Mouse (Mus musculus) kidney, postnatal 0 days (tissue): ENCODE data around the gene Actr10. TPM values are rescaled to one million over a fixed set of nuclear protein-coding genes. Genes with fewer than 3 reads are reported as not detected.

Experiments used
- ATAC-seq: fragments of 200-750 bp; cut with Nextera tagmentation; replicated peaks from 2 replicates; pipeline ENCODE4 v1.8.0; 2017; ENCODE audit warnings: low read depth, moderate number of reproducible peaks, moderate TSS enrichment, moderate library complexity; ENCODE audit not compliant: low FRiP score
- DNase-seq: peaks from one replicate; pipeline ENCODE4 v3.0.0-alpha.2; 2016; ENCODE audit warnings: low spot score
- H3K27ac ChIP-seq: fragments of 300-500 bp; sonication (generic); 2 replicates; pipeline ENCODE4 v1.5.1; 2014; ENCODE audit warnings: mild to moderate bottlenecking
- H3K27me3 ChIP-seq: fragments of 300-500 bp; sonication (generic); 2 replicates; pipeline ENCODE4 v1.6.1; 2014; ENCODE audit warnings: low read length, mixed read lengths; ENCODE audit not compliant: insufficient read depth
- H3K36me3 ChIP-seq: fragments of 300-500 bp; sonication (generic); 2 replicates; pipeline ENCODE4 v1.6.1; 2014; ENCODE audit warnings: low read length, mixed read lengths; ENCODE audit not compliant: insufficient read depth
- H3K4me1 ChIP-seq: fragments of 300-500 bp; sonication (generic); replicated peaks from 2 replicates; pipeline ENCODE4 v1.6.1; 2014; ENCODE audit warnings: antibody characterized with exemption, low read length, mixed read lengths; ENCODE audit not compliant: insufficient read depth
- H3K4me2 ChIP-seq: fragments of 300-500 bp; sonication (generic); 2 replicates; pipeline ENCODE4 v1.6.1; 2014; ENCODE audit warnings: mild to moderate bottlenecking, low read length, moderate library complexity, mixed read lengths
- H3K4me3 ChIP-seq: fragments of 300-500 bp; sonication (generic); replicated peaks from 2 replicates; pipeline ENCODE4 v1.5.1; 2014; ENCODE audit warnings: low read depth, low read length
- H3K9ac ChIP-seq: fragments of 300-500 bp; sonication (generic); 2 replicates; pipeline ENCODE4 v1.6.1; 2014; ENCODE audit warnings: low read depth, low read length
- H3K9me3 ChIP-seq: fragments of 300-500 bp; sonication (generic); replicated peaks from 2 replicates; pipeline ENCODE4 v1.6.1; 2016; ENCODE audit warnings: low read length, inconsistent platforms, mixed read lengths
- CTCF ChIP-seq: IDR thresholded peaks from 2 replicates; pipeline ENCODE4 v1.5.1; 2016; ENCODE audit warnings: antibody characterized with exemption, low read depth, mild to moderate bottlenecking, moderate library complexity
- WGBS: fragments of 180-500 bp; shearing (Covaris S2); extraction: QIAGEN DNeasy Blood & Tissue Kit; methylation state at CpG from one replicate; pipeline ENCODE4 v1.1.7; 2014; 5-methylcytosine and 5-hydroxymethylcytosine counted together
- polyA plus RNA-seq: library from polyadenylated mRNA; unstranded; fragments of >200 nt; fragmentation: Nextera tagmentation; extraction: Ambion mirVana; gene quantifications from 2 replicates; pipeline ENCODE4 v1.2.1, GENCODE M21; 2015

Actr10 gene
- polyA plus RNA-seq, 1 experiment from 2014 or later, result 269 TPM

DNA sequence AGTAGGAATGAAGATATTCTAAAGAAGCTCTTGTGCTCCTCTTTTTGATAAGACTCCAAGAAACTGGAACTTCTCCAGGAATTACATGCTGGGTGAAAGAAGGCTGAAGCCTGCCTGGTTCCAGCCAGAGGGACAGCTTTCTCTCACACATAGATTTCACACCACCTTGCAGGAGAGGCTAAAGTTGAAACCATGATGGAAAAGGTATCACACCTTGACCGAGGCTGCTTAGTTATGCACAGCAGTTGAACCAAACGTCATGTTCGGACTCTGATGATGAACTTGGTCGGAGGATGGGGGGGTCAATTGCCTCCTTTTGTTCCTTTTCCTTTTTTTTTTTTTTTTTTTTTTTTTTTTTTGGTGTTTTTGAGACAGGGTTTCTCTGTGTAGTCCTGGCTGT lies 36.2 kb downstream of the Actr10 start:
- Histone ChIP-seq H3K4me3 (peak overlapping the region; percentile 97; the same call in 1 of the 2 replicates), H3K27ac (peak overlapping the region; percentile 100; the same call in 1 of the 2 replicates), H3K27me3 (no peaks in the 10 kb centered on the region), H3K4me1 (peaks cover 8% of the 10 kb centered on the region), H3K9me3 (no peaks in the 10 kb centered on the region), H3K4me2 (peak overlapping the region; percentile 47), H3K9ac (no peak overlapping the region), H3K36me3 (0 out of 2 replicates have a peak, but pooled peaks cover 2% of the 10 kb centered on the region)
- no peak for ATAC-seq
- 74% methylated on average over 4 of the region's 4 CpGs for WGBS
- DNase-seq, result no peak
- TF ChIP-seq CTCF, result no peak

DNA sequence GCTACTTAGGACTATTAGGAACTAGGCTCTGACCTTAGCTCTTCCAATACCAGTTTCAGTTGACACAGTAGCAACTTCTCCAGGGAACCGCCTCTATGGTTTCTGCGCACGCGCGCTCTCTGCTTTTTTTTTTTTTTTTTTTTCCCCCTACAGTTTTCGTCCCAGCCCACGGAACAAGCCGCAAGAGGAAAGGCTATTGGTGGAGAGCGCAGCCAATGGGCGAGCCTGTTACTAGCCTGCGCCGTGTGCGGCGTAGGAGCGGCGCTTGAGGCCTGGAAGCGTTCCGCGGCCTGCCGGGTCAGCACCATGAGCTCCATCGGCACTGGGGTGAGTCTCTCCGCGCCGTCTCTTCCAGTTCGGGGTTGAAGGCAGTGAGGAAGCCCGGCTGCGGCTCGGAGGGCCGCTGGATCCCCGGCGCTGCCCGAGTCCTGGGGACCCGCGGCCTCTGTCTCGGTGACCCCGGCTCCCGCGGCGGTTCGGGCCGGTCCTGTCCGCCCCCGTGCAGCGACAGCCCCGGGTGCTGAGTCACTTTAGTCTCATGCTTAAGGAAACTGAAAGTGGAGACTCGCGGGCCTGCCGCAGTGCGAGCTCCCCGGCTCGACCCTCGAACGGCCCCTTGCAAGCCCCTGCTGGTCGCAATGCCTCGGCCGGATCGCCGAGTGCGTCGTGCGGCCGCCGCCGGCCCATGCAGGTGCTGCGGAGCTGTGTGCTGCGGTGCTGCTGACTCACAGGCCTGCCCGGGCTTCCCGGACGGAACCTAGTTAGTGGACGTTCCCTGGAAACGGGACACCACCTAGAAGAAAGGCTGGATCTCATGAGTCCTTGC lies 37.0 kb downstream of the Actr10 start, which contains the start of gene Psma3:
TSS of gene Psma3 (plus strand) at position 181 of the 826 bp plus-strand sequence.
- peak within 1 kb of the TSS; percentile 57 for H3K4me2 ChIP-seq
- H3K27ac ChIP-seq, result peak within 1 kb of the TSS; percentile 100
- peak; percentile 27; the same call in 1 of the 2 replicates for TF ChIP-seq CTCF
- WGBS, result under 1% methylated on average over 71 of the region's 71 CpGs
- ATAC-seq (peak; percentile 98), DNase-seq (peak; percentile 97)
- H3K9ac ChIP-seq, result peak within 1 kb of the TSS; percentile 98
- no peaks in the 10 kb centered on the region for H3K9me3 ChIP-seq
- peak within 1 kb of the TSS; percentile 97 for H3K4me3 ChIP-seq
- H3K36me3 ChIP-seq, result peaks cover 11% of the 10 kb centered on the region; the same call in 1 of the 2 replicates
- H3K27me3 ChIP-seq, result no peaks in the 10 kb centered on the region
- peaks cover 8% of the 10 kb centered on the region for H3K4me1 ChIP-seq

DNA sequence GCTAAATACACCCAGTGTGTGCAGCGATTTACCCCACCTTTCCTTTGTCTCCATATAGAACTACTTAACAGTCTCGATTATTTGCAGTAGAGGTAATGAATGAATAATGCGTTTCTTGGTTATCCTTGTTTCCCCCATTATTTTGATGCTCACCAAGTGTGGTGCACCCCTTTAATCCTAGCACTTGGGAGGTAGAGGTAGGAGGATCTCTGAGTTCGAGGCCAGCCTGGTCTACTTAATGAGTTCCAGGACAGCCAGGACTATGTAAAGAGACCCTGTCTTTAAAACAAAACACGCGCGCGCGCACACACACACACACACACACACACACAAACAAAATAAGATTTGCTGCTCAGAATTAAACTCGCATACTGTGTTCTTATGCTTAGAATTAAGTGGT lies 37.7 kb downstream of the Actr10 start:
- peaks cover 8% of the 10 kb centered on the region for H3K4me1 ChIP-seq
- peaks cover 13% of the 10 kb centered on the region; the same call in 1 of the 2 replicates for H3K36me3 ChIP-seq
- TF ChIP-seq CTCF, result no peak
- H3K9ac ChIP-seq, result peak overlapping the region; percentile 98
- H3K4me3 ChIP-seq, result peak overlapping the region; percentile 97
- no peaks in the 10 kb centered on the region for H3K9me3 ChIP-seq
- peak overlapping the region; percentile 100 for H3K27ac ChIP-seq
- H3K27me3 ChIP-seq, result no peaks in the 10 kb centered on the region
- peak overlapping the region; percentile 57 for H3K4me2 ChIP-seq
- no peak for DNase-seq
- no peak for ATAC-seq
- 22% methylated on average over 10 of the region's 10 CpGs for WGBS

DNA sequence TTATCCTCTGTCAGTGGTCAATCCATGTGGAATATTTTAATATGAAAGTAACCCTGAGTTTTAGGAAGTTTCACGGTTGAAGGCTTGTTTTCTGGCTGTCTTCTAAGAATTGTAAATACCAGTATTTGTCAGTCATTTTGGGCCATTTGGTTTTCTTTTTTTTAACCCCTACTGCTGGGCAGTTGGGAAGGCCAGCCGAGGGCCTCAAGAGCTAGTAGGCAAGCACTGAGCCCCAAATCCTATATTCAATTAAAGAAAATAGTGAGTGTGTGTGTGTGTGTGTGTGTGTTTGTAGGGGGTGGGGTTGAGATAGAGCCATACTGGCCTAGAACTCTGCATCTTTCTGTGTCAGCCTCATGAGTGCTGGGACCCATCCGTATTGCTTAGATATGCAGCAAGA lies 38.2 kb downstream of the Actr10 start:
- Histone ChIP-seq H3K4me3 (peak overlapping the region; percentile 97), H3K4me1 (peaks cover 8% of the 10 kb centered on the region), H3K27ac (no peak overlapping the region), H3K9me3 (no peaks in the 10 kb centered on the region), H3K27me3 (no peaks in the 10 kb centered on the region), H3K4me2 (peak overlapping the region; percentile 57), H3K9ac (peak overlapping the region; percentile 98; the same call in 1 of the 2 replicates), H3K36me3 (peaks cover 17% of the 10 kb centered on the region; the same call in 1 of the 2 replicates)
- DNase-seq (no peak), ATAC-seq (no peak)
- 56% methylated on average over 3 of the region's 3 CpGs for WGBS
- no peak for TF ChIP-seq CTCF

DNA sequence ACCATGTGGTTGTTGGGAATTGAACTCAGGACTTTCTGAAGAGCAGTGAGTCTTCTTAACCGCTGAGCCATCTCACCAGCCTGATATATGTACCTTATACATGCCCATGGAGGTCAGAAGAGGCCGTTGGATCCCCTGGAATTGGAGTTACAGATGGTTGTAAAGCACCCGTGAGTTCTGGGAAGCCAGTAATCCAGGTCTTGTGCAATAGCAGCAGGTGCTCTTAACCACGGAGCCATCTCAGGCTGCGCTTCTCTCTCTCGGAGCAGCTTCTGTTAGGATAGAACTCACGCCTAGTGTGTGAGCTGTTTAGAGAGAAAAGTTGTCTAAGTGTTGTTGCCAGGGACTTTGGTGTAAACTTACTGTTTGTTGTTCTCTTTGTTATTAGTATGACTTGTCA lies 40.7 kb downstream of the Actr10 start:
- Histone ChIP-seq H3K4me2 (no peak overlapping the region), H3K27me3 (no peaks in the 10 kb centered on the region), H3K27ac (no peak overlapping the region), H3K4me1 (peaks cover 8% of the 10 kb centered on the region), H3K4me3 (no peak overlapping the region), H3K36me3 (peaks cover 26% of the 10 kb centered on the region; the same call in 1 of the 2 replicates), H3K9me3 (no peaks in the 10 kb centered on the region), H3K9ac (no peak overlapping the region)
- no peak for TF ChIP-seq CTCF
- 85% methylated on average over 7 of the region's 7 CpGs for WGBS
- DNase-seq, result no peak
- no peak for ATAC-seq

DNA sequence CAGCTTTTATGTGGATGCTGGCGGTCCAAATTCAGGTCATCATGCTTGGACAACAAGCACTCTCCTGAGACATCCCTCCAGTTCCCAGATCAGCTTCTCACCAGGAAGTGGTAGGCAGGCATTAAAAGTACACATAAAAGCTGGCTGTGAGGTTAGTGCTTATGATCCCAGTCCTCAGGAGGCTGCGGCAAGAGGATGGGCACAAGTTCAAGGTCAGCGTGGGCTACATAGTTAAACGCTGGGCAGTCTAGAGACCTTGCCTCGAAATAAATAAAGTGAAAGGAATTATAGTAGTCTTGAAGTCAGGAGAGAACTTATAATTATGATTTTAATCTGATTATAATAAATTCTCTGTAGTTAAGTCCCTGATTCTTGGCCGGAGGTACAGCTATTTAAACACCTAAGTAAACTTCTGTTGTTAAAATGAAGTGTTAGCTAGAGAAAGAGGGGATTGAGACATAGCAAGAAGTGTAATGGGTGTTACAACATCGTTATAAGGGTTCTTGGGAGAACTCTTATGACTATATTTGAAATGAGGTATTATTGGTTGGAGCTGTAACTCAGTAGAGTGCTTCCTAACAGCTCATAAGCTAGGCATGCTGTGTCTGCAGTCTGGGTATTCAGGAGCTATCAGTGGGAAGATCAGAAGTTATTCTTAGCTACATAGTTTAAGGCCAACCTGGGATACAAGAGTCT lies 47.3 kb downstream of the Actr10 start:
- H3K4me1 ChIP-seq, result no peaks in the 10 kb centered on the region
- H3K27ac ChIP-seq, result no peak overlapping the region
- H3K4me2 ChIP-seq, result no peak overlapping the region
- ATAC-seq (no peak), DNase-seq (no peak)
- H3K9me3 ChIP-seq, result no peaks in the 10 kb centered on the region
- no peaks in the 10 kb centered on the region for H3K27me3 ChIP-seq
- no peak overlapping the region for H3K9ac ChIP-seq
- 93% methylated on average over 7 of the region's 7 CpGs for WGBS
- no peak overlapping the region for H3K4me3 ChIP-seq
- TF ChIP-seq CTCF, result no peak
- H3K36me3 ChIP-seq, result peaks cover 51% of the 10 kb centered on the region
